Mouse (Mus musculus): ENCODE results near the gene Chst5.
A peak's percentile ranks its signal among the peaks of the same experiment; 100 is the strongest.
"Not testable (repeated sequence)": the region's sequence is repeated elsewhere in the genome, so short reads cannot be mapped to it uniquely, and the experiment has no call there.

The Chst5 gene

DNA sequence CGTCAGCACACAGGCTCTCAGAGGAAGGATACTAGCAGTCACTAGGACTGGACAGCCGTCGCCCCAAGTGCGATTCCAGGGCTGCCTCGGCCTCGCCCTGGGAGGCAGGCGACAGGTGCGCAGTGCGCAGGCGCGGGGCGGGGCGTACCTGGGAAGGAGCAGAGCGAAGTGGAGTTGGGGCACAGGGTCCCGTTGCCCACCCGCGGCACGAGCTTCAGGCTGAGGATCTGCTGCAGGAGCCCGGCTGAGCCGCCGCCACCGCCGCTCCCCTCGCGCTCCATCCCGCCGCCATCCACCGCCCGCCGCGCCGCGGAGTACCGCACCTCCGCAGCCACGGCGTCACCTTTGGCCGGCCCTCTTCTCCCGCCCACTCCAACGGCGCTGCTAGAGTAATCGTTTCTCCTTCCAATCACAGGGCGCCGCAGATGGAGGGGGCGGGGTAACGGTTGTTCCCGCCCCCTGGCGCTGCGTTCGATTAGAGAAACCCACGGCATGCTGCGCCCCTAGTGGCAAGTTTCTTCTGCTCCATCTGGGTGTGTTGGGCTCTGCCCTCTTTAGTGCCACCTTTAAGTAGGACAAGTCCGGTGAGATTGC, 33.8 kb downstream of the Chst5 start, which contains the start of gene Tmem170:
TSS of gene Tmem170 (minus strand) at position 396 of the 594 bp plus-strand sequence.
- peak; percentile 94 for DNase-seq (ENCODE audit: extremely low spot score, low read depth, low spot score)

DNA sequence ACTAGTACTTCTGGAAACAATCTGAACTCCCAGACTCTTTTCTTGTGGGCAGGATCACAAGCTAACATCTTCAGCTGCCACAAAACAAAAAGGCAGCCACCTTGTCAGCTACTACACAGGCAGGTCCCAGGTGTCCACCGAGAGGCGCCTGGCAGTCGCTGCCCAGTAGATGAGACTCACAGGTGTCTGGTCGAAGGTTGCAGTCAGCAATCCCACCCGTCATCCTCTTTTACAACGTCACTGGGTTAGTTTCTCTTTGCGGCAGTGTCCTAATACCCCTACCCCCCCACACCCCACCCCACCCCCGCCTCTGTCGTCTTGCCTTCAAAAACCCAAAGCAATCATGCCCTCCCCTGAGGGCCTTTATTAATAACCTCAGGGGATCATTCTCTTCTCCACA, 34.5 kb downstream of the Chst5 start:
- DNase-seq (ENCODE audit: extremely low spot score, low read depth, low spot score) = no peak

DNA sequence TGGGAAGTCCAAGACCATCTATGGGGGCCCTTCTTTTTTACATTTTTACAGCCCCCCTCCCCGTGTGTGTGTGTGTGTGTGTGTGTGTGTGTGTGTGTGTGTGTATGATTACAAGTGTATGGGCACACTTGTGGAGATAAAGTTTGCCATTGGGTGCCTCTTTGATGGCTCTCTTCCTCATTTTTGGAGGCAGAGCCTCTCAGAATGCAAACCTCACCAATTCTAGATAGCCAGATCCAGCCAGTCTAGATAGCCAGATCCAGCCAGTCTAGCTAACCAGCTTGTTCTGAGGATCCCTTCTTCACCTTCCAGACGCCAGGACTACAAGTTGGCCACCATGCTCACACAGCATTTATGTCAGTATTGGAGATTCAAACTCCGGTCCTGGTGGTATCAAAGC, 39.0 kb downstream of the Chst5 start:
- no peak for DNase-seq (ENCODE audit: extremely low spot score, low read depth, low spot score)

DNA sequence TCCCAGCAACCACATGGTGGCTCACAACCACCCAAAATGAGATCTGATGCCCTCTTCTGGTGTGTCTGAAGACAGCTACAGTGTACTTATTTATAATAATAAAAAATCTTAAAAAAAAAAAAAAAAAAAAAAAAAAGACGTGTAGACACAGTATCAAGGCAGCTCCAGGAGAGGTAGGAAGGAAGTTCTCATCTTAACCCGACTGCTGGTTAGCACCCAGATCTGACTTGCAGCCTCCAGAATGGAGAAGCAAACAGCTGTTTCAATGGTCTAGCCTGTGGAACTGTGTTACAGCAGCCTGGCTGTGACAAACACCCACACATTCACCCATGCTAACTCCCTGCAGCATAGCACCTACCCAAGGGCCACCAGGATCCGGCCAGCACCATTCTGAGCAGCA, 39.9 kb downstream of the Chst5 start:
- DNase-seq (ENCODE audit: extremely low spot score, low read depth, low spot score) = no peak

DNA sequence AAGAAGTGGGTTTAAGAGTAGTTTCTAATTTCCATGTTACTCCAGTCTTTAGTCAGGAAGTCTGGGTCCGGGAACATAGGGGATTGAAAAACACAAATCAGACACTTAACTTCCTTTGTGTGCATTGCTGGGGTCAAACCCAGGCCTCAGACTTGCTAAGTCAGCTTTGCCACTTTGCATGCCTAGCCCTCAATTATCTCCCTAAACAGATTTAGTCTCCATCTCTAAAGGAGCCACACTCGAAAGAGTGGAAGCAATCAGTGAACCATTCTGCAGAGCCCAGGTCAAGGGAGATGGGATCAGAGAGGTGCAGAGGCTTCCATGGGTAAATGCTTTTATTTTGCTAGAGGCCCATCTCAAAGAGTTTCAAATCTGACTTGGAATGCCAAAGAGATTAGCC, 41.6 kb downstream of the Chst5 start:
- DNase-seq (ENCODE audit: extremely low spot score, low read depth, low spot score) = no peak

DNA sequence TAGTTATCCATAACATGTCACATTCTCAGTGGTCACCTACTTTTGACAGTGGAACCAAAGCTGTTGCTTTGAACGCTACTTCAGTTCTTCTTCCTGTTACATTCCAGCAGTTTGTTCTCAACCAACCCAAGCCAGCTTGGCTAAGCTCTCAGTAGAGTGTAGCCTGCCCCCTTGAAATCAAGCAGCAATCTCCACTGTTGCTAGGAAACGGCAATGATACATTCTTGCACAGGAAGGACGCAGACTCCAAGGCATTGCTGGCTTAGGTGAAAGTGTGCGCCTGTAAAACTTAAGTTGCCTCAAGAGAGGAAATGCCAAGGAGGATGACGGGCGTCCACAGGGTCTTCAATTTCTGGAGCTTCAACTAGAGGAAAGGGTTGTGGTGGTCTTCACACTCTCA, 44.4 kb downstream of the Chst5 start:
- no peak for DNase-seq (ENCODE audit: extremely low spot score, low read depth, low spot score)

DNA sequence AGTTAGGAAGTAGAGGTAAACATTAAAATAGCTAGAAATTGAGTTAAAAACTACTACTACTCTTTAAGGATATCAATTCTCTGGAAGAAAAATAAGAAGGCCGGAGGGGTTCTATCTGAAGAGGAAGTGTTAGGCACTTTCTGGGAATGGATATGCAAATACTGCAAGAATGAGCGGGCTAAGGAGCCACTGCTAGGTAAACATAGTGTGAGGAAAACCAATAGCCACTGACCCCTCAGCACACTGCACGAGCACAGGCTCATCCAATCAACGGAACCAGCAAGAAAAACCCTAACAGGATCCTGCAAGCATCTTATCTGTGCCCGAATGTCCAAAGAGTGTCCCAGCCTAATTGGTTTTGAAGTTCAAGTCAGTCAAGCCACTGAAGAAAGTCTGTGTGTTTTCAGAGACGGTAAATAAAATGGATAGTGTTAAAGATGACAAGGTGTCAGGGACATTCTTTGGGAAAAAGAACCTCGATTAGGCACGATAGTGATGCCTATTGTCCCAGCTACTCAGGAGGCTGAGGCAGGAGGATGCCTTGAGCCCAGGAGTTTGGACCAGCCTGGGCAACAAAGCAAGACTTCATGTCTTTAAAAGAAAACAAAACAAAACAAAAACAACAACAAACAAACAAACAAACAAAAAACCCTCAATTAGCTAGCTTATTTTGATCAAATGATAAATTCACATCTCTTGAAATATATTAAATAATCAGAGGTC, 45.0 kb downstream of the Chst5 start:
- DNase-seq (ENCODE audit: extremely low spot score, low read depth, low spot score) = no peak

DNA sequence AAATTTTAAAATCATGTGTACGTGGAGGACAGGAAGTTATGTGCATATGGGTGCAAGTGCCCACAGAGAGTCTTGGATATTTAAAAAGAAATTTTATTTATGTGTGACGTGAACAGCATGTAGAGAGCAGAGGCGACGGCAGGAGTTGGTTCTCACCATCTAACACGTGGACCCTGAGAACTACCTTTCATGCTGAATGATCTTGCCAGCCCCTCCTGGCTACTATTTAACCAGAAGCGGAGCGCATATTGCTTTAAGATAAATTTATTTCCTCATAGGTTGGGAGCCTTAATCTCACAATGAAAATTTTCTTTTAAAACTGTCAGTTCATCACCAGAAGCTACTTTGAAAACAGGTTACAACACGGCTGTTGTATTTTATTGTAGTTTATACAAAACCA, 45.6 kb downstream of the Chst5 start:
- DNase-seq (ENCODE audit: extremely low spot score, low read depth, low spot score) = no peak

DNA sequence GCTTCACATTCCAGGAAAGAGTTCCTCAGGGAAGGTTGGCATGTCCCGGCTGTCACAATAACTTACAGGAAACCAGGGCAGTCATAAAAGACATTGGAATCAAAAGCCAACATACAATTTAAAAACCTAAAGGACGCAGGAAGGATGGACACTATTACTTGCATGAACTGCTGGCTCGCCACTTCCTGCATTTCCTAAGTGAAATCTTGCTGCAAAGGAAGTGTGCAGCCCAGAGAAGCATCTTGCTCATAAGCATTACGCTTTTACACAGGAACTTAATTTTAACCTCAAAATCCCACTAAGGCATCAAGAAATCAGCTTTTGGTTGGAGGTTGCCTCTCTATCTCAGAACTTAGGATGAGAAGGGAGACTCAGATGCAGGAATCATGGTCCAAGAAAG, 47.0 kb downstream of the Chst5 start:
- no peak for DNase-seq (ENCODE audit: extremely low spot score, low read depth, low spot score)

DNA sequence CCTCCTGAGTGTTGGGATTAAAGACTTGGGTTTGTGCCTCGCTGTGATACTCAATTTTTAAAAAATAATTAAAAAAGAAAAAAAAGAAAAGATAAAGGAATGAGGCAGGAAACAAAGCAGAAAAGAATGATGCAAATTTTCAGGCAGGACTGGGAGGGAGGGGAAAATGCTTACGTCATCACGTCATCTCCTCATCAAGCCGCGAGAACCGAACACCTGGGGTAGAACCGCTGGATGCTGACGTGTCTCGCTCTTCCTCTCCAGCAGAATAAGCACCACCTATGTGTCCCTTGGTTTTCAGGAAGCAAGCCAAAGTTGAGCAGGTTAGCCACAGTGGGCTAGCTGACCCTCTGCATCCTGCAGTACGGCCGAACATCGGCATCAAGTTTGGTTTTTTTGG, 54.3 kb downstream of the Chst5 start:
- DNase-seq (ENCODE audit: extremely low spot score, low read depth, low spot score) = no peak

DNA sequence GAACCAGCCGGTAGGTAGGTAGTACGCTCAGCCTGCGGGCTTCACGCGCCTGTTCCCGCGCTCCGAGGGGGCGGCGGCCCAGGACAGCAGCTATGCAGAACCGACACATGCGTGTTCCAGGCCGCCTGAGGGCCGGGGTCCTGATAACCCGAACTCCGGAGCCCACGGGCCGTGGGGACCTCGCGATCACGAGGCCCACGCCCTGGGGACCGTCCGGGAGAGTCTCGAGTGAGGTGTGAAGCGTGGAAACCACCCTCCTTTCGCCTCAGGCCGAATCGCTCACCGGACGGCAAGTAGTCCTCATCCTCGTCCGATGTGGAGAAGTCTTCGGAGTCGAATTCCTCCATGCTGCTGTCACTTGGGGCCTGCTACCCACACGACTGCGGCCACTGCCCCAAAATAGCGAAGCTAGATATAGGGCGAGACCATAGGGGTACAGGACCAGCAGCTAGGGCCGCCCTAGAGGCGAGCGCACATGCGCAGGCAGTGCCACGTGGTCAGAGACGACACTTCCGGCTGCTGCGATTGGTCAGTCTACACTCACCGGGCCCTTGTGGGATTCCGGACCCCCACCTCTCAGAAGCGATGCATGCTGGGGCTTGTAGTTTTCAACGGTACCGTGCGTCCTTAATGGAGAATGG, 56.3 kb downstream of the Chst5 start, which contains the start of gene Cfdp1:
TSS of gene Cfdp1 (minus strand) at position 431 of the 641 bp plus-strand sequence.
- peak; percentile 95 for DNase-seq (ENCODE audit: extremely low spot score, low read depth, low spot score)

DNA sequence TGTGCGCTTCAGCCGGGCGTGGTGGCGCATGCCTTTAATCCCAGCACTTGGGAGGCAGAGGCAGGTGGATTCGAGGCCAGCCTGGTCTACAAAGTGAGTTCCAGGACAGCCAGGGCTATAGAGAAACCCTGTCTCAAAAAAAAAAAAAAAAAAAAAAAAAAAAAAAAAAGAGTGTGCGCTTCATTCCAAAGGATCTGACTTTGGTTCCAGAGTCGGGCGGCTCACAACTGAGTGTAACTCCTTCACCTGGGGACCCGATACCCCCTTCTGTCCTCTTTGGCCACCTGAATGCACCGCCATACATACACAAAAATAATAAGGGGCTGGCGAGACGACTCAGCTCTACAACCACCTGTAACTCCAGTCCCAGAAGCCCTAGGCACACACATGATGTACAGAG, 57.0 kb downstream of the Chst5 start:
- DNase-seq (ENCODE audit: extremely low spot score, low read depth, low spot score) = not testable (repeated sequence)

DNA sequence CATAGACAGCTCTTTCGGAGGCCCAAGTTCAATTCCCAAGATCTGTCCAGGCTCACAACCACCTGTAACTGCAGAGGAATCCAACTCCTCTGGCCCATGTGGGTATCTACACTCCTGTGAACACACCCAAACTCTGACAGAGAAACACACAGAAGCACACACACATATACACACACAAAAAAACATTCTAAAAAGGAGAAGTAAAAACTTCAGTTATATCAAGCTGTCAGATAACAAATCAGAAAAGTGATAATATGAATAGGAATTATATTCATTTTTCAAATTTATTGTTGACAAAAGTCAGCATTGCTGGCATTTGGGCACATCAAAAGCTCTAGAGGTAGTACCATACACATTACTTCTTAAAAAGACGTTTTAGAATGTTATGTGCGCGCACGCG, 63.5 kb downstream of the Chst5 start:
- DNase-seq (ENCODE audit: extremely low spot score, low read depth, low spot score) = no peak

Data from hindlimb bud, embryonic 11.5 days (tissue).